Mouse (Mus musculus) liver, adult 2 months (tissue): ENCODE measurements around the gene Spats1. TPM values are rescaled to one million over a fixed set of nuclear protein-coding genes. Genes with fewer than 3 reads are reported as not detected.

Source experiments
- DNase-seq: peaks from one replicate; pipeline ENCODE4 v3.0.0-alpha.2; 2011; ENCODE audit warnings: low read depth, low spot score; ENCODE audit errors: extremely low read depth
- H3K27ac ChIP-seq: fragments of 200-500 bp; replicated peaks from 2 replicates; pipeline ENCODE4 v1.5.1; 2012; ENCODE audit warnings: low read depth, mild to moderate bottlenecking, control low read depth, inconsistent platforms, low read length; ENCODE audit not compliant: insufficient read depth
- H3K27me3 ChIP-seq: fragments of 200-500 bp; 2 replicates; pipeline ENCODE4 v1.6.1; 2012; ENCODE audit warnings: mild to moderate bottlenecking, moderate library complexity, low read length, inconsistent platforms; ENCODE audit not compliant: control insufficient read depth, insufficient read depth
- H3K36me3 ChIP-seq: fragments of 200-500 bp; 2 replicates; pipeline ENCODE4 v1.6.1; 2012; ENCODE audit warnings: low read length, inconsistent platforms; ENCODE audit not compliant: control insufficient read depth, insufficient read depth
- H3K4me1 ChIP-seq: fragments of 200-500 bp; 2 replicates; pipeline ENCODE4 v1.6.1; 2011; ENCODE audit warnings: low read length; ENCODE audit not compliant: control insufficient read depth, insufficient read depth
- H3K4me3 ChIP-seq: fragments of 200-500 bp; 2 replicates; pipeline ENCODE4 v1.5.1; 2011; ENCODE audit warnings: low read depth, mild to moderate bottlenecking, control low read depth, low read length, moderate library complexity; ENCODE audit not compliant: insufficient read depth
- H3K79me2 ChIP-seq: fragments of 200-500 bp; 2 replicates; pipeline ENCODE4 v1.6.1; 2012; ENCODE audit warnings: inconsistent platforms, mild to moderate bottlenecking, low read length, moderate library complexity; ENCODE audit not compliant: control insufficient read depth, insufficient read depth
- H3K9ac ChIP-seq: fragments of 200-500 bp; 2 replicates; pipeline ENCODE4 v1.6.1; 2012; ENCODE audit warnings: low read depth, mild to moderate bottlenecking, control low read depth, inconsistent platforms, low read length
- CTCF ChIP-seq: fragments of 200-500 bp; IDR thresholded peaks from 2 replicates; pipeline ENCODE4 v1.5.1; 2011; ENCODE audit warnings: low read depth, low read length, control low read depth
- POLR2A ChIP-seq: fragments of 200-500 bp; IDR thresholded peaks from 2 replicates; pipeline ENCODE4 v1.6.1; 2011; ENCODE audit warnings: low read length, control low read depth; ENCODE audit not compliant: insufficient read depth; ENCODE audit errors: extremely low read depth
- WGBS: fragments of 180-500 bp; shearing (Covaris S2); methylation state at CpG from one replicate; pipeline ENCODE4 v1.1.7; 2018; 5-methylcytosine and 5-hydroxymethylcytosine counted together
- polyA plus RNA-seq: library from polyadenylated mRNA; depleted of rRNA; stranded (reverse); fragments of >200 nt; gene quantifications from 2 replicates; pipeline ENCODE4 v1.2.3, GENCODE M21; 2012
- total RNA-seq: library from RNA; depleted of rRNA; stranded (reverse); fragments of >200 nt; gene quantifications from 2 replicates; pipeline ENCODE4 v1.2.3, GENCODE M21; 2014

Gene Spats1
- total and polyA plus RNA-seq, 2 experiments = not detected

- no peaks in the 10 kb centered on the region for H3K79me2 ChIP-seq
- 93% methylated on average over 28 of the region's 28 CpGs for WGBS
- H3K9ac ChIP-seq = no peak overlapping the region
- H3K27me3 ChIP-seq = no peaks in the 10 kb centered on the region
- no peak for TF ChIP-seq CTCF
- TF ChIP-seq POLR2A = no peak
- peaks cover 3% of the 10 kb centered on the region for H3K4me1 ChIP-seq
- H3K36me3 ChIP-seq = no peaks in the 10 kb centered on the region
- DNase-seq = no peak
- H3K4me3 ChIP-seq = no peak overlapping the region
- H3K27ac ChIP-seq = no peak overlapping the region
Observed at GRCm38 (mm10) chr17:45517549-45518215, 42.5 kb upstream of the Spats1 start.

- no peaks in the 10 kb centered on the region for H3K27me3 ChIP-seq
- H3K79me2 ChIP-seq = no peaks in the 10 kb centered on the region
- DNase-seq = no peak
- H3K36me3 ChIP-seq = no peaks in the 10 kb centered on the region
- peaks cover 3% of the 10 kb centered on the region for H3K4me1 ChIP-seq
- no peak overlapping the region for H3K9ac ChIP-seq
- H3K27ac ChIP-seq = no peak overlapping the region
- TF ChIP-seq CTCF (no peak), POLR2A (no peak)
- 96% methylated on average over 21 of the region's 21 CpGs for WGBS
- no peak overlapping the region for H3K4me3 ChIP-seq
Observed at GRCm38 (mm10) chr17:45517135-45517534, 41.9 kb upstream of the Spats1 start.

- H3K4me3 ChIP-seq = no peak overlapping the region
- peak; percentile 42 for DNase-seq
- no peak overlapping the region for H3K9ac ChIP-seq
- no peaks in the 10 kb centered on the region for H3K27me3 ChIP-seq
- 72% methylated on average over 8 of the region's 8 CpGs for WGBS
- no peaks in the 10 kb centered on the region for H3K79me2 ChIP-seq
- TF ChIP-seq CTCF (peak; percentile 59), POLR2A (no peak)
- peaks cover 3% of the 10 kb centered on the region for H3K4me1 ChIP-seq
- no peak overlapping the region for H3K27ac ChIP-seq
- H3K36me3 ChIP-seq = no peaks in the 10 kb centered on the region
Observed at GRCm38 (mm10) chr17:45516488-45516887, 41.3 kb upstream of the Spats1 start.

GRCm38 (mm10) chr17:45515806-45516205 is 40.6 kb upstream of the Spats1 start:
- Histone ChIP-seq H3K27ac (no peak overlapping the region), H3K9ac (no peak overlapping the region), H3K4me1 (peaks cover 3% of the 10 kb centered on the region), H3K27me3 (no peaks in the 10 kb centered on the region), H3K36me3 (no peaks in the 10 kb centered on the region), H3K4me3 (no peak overlapping the region), H3K79me2 (no peaks in the 10 kb centered on the region)
- DNase-seq = no peak
- 89% methylated on average over 10 of the region's 10 CpGs for WGBS
- TF ChIP-seq POLR2A = no peak
- no peak for TF ChIP-seq CTCF

GRCm38 (mm10) chr17:45515204-45515726 is 40.0 kb upstream of the Spats1 start:
- peak; percentile 88 for DNase-seq
- 19% methylated on average over 15 of the region's 15 CpGs for WGBS
- TF ChIP-seq CTCF (no peak), POLR2A (no peak)

GRCm38 (mm10) chr17:45511757-45512156 is 36.5 kb upstream of the Spats1 start:
- Histone ChIP-seq H3K36me3 (no peaks in the 10 kb centered on the region; the same call in 1 of the 2 replicates), H3K27ac (no peak overlapping the region), H3K4me3 (no peak overlapping the region), H3K79me2 (no peaks in the 10 kb centered on the region), H3K27me3 (no peaks in the 10 kb centered on the region), H3K4me1 (peaks cover 5% of the 10 kb centered on the region), H3K9ac (no peak overlapping the region)
- DNase-seq = no peak
- no peak for TF ChIP-seq CTCF
- TF ChIP-seq POLR2A = no peak
- 94% methylated on average over 4 of the region's 4 CpGs for whole genome bisulfite sequencing

More at GRCm38 (mm10) chr17:45515204-45515726, 40.0 kb upstream of the Spats1 start:
- Histone ChIP-seq H3K36me3 (no peaks in the 10 kb centered on the region), H3K4me1 (peaks cover 3% of the 10 kb centered on the region), H3K9ac (no peak overlapping the region), H3K27me3 (no peaks in the 10 kb centered on the region), H3K79me2 (no peaks in the 10 kb centered on the region), H3K4me3 (no peak overlapping the region), H3K27ac (no peak overlapping the region)
